Mouse (Mus musculus) MEL (cell line): ENCODE measurements at regions not wholly inside any gene's neighbourhood (a gene's known extent, or its start where the extent isn't known, plus 50 kb on each side); places are given as distances from the start of the nearest gene placed in this dataset.

Experiments
- CTCF ChIP-seq, 3 experiments: IDR thresholded peaks in 2 of 3; conservative IDR thresholded peaks in 1 of 3; 2 replicates each; pipeline ENCODE4 v1.5.1; 2011 to 2012; ENCODE audit warnings: low read length in 3 of 3, low read depth in 2 of 3, mild to moderate bottlenecking in 2 of 3, improper control_type of control experiment in 1 of 3, inconsistent platforms in 1 of 3, mixed read lengths in 1 of 3, moderate library complexity in 1 of 3; ENCODE audit not compliant: control insufficient read depth in 1 of 3, insufficient read depth in 1 of 3, poor library complexity in 1 of 3, severe bottlenecking in 1 of 3
- E2F4 ChIP-seq: IDR thresholded peaks from 2 replicates; pipeline ENCODE4 v1.6.1; 2011; ENCODE audit warnings: low read depth, low read length, improper control_type of control experiment, borderline replicate concordance
- EP300 ChIP-seq, 2 experiments: IDR thresholded peaks; 2 replicates each; pipeline ENCODE4 v1.6.1; 2011; ENCODE audit warnings: improper control_type of control experiment in 2 of 2, low read length in 2 of 2, low read depth in 1 of 2, mild to moderate bottlenecking in 1 of 2
- KAT2A ChIP-seq: conservative IDR thresholded peaks from 2 replicates; pipeline ENCODE4 v1.6.1; 2012; ENCODE audit warnings: low read depth, low read length, improper control_type of control experiment, inconsistent platforms
- POLR2A ChIP-seq, 2 experiments: IDR thresholded peaks; 2 replicates each; pipeline ENCODE4 v1.6.1; 2011 to 2012; ENCODE audit warnings: low read length in 2 of 2, mild to moderate bottlenecking in 2 of 2, control low read depth in 1 of 2, improper control_type of control experiment in 1 of 2, low read depth in 1 of 2, moderate library complexity in 1 of 2; ENCODE audit not compliant: control insufficient read depth in 1 of 2, insufficient read depth in 1 of 2, poor library complexity in 1 of 2

DNA sequence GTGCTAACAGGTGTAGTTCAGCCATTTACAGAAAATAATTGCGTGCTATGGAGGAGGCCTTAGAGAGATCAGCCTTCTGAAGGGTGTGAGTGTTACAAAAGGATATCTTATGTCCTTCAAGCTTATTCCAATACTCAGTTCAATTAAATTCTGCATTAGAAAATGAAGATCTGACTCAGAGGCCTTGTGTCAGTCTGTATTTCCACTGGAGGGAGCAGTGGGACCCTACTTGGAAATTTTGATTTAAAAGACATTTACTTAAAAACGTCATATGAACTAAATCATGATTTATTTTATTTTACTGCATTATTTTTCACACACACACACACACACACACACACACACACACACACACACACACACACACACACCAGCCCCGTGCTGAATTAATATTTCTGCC is 70.9 kb downstream of the Otor start:
- TF ChIP-seq CTCF (IDR thresholded peaks at IDR 0.05 in 2 of 3, conservative IDR thresholded peaks at IDR 0.05 in 1 of 3; ENCODE audit: control insufficient read depth in 1 of 3, insufficient read depth in 1 of 3, low read depth in 2 of 3, low read length in 3 of 3, poor library complexity in 1 of 3, severe bottlenecking in 1 of 3) (no peak), KAT2A (no peak), POLR2A (IDR thresholded peaks at IDR 0.05; ENCODE audit: control insufficient read depth in 1 of 2, insufficient read depth in 1 of 2, low read depth in 1 of 2, low read length in 2 of 2, poor library complexity in 1 of 2) (no peak), EP300 (IDR thresholded peaks at IDR 0.05; ENCODE audit: low read depth in 1 of 2, low read length in 2 of 2) (no peak), E2F4 (no peak)
